Mouse (Mus musculus) heart, embryonic 16.5 days (tissue): ENCODE measurements around the gene Emcn. TPM values are rescaled to one million over a fixed set of nuclear protein-coding genes. Genes with fewer than 3 reads are reported as not detected.

Source experiments
- ATAC-seq: fragments of 200-750 bp; cut with Nextera tagmentation; replicated peaks from 2 replicates; pipeline ENCODE4 v1.8.0; 2017; ENCODE audit warnings: moderate number of reproducible peaks; ENCODE audit not compliant: insufficient read depth, low FRiP score; ENCODE audit errors: extremely low read depth
- H3K27ac ChIP-seq: fragments of 300-500 bp; sonication (generic); 2 replicates; pipeline ENCODE4 v1.5.1; 2014; ENCODE audit warnings: mild to moderate bottlenecking, low read length, control low read depth, moderate library complexity
- H3K27me3 ChIP-seq: fragments of 300-500 bp; sonication (generic); 2 replicates; pipeline ENCODE4 v1.6.1; 2014; ENCODE audit warnings: low read length, mixed read lengths; ENCODE audit not compliant: control insufficient read depth, insufficient read depth
- H3K36me3 ChIP-seq: fragments of 300-500 bp; sonication (generic); 2 replicates; pipeline ENCODE4 v1.6.1; 2014; ENCODE audit not compliant: control insufficient read depth, insufficient read depth
- H3K4me1 ChIP-seq: fragments of 300-500 bp; sonication (generic); 2 replicates; pipeline ENCODE4 v1.6.1; 2014; ENCODE audit warnings: low read length, mixed read lengths; ENCODE audit not compliant: control insufficient read depth, insufficient read depth
- H3K4me2 ChIP-seq: fragments of 300-500 bp; sonication (generic); 2 replicates; pipeline ENCODE4 v1.6.1; 2014; ENCODE audit warnings: low read depth, mild to moderate bottlenecking, control low read depth, low read length
- H3K4me3 ChIP-seq: fragments of 300-500 bp; sonication (generic); 2 replicates; pipeline ENCODE4 v1.5.1; 2014; ENCODE audit warnings: mild to moderate bottlenecking, control low read depth, low read length
- H3K9ac ChIP-seq: fragments of 300-500 bp; sonication (generic); 2 replicates; pipeline ENCODE4 v1.6.1; 2014; ENCODE audit warnings: low read length, control low read depth
- H3K9me3 ChIP-seq: fragments of 300-500 bp; sonication (generic); replicated peaks from 2 replicates; pipeline ENCODE4 v1.6.1; 2016; ENCODE audit warnings: low read length; ENCODE audit not compliant: control insufficient read depth
- WGBS: fragments of 180-500 bp; shearing (Covaris S2); extraction: QIAGEN DNeasy Blood & Tissue Kit; methylation state at CpG from one replicate; pipeline ENCODE4 v1.1.7; 2014; 5-methylcytosine and 5-hydroxymethylcytosine counted together
- polyA plus RNA-seq: library from polyadenylated mRNA; unstranded; fragments of >200 nt; fragmentation: Nextera tagmentation; extraction: Ambion mirVana; gene quantifications from 2 replicates; pipeline ENCODE4 v1.2.1, GENCODE M21; 2015

The Emcn gene
- polyA plus RNA-seq, 1 experiment from 2014 or later = 63.8 TPM

- Histone ChIP-seq H3K4me3 (no peak overlapping the region), H3K9me3 (no peaks in the 10 kb centered on the region), H3K36me3 (no peaks in the 10 kb centered on the region), H3K9ac (no peak overlapping the region), H3K4me1 (no peaks in the 10 kb centered on the region; the same call in 1 of the 2 replicates), H3K4me2 (no peak overlapping the region), H3K27me3 (no peaks in the 10 kb centered on the region), H3K27ac (no peak overlapping the region)
- WGBS = 88% methylated on average over 6 of the region's 6 CpGs
- no peak for ATAC-seq
These were observed 26.4 kb downstream of the Emcn start for GRCm38 (mm10) chr3:137367123-137367825.

DNA sequence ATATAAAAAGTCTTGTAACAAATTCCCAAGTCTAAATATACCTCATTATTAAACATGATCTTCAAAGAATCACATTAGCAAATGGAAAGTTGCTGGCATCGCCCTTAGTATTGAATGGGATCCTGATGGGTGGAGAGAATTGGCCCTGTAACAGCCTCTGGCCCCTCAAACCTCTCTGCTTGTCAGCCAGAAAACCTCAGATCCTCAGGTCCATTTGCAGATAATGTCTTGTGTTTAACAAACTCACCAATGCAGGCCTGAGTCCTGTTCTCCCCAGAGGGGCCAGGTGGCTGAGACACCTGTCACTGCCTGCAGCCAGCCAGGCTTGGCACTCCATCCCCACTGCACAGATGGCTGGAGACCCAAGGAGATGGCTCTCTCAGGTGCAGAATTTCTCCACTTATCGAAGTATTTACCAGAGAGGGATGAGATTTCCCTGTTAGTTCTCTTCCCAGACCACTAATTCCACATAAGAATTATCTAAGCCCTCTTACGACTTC lies 27.0 kb downstream of the Emcn start:
- Histone ChIP-seq H3K9me3 (no peaks in the 10 kb centered on the region), H3K4me2 (no peak overlapping the region), H3K9ac (no peak overlapping the region), H3K4me3 (no peak overlapping the region), H3K27ac (no peak overlapping the region), H3K27me3 (no peaks in the 10 kb centered on the region), H3K36me3 (no peaks in the 10 kb centered on the region), H3K4me1 (no peaks in the 10 kb centered on the region; the same call in 1 of the 2 replicates)
- no peak for ATAC-seq
- 68% methylated on average over 3 of the region's 3 CpGs for WGBS

DNA sequence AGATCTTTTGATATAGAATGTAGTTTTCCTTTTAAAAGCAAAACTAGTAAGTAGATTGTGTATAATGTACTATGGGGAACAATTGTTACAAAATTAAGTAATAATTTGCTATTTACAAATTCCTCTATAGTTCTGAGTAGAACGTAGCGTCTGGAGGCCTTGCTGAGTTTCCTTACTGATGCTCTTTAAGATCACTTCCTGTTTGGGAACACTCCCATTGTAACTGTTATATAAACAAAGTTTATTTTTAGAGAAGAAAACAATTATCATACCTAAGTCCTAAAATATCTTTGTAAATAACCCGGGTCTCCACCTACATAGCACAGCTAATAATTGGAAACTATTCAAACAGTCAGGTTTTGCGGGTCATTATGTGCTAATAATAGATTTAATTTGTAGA lies 32.0 kb downstream of the Emcn start:
- no peaks in the 10 kb centered on the region for H3K36me3 ChIP-seq
- H3K4me1 ChIP-seq = no peaks in the 10 kb centered on the region
- WGBS = 65% methylated on average over 4 of the region's 4 CpGs
- no peaks in the 10 kb centered on the region for H3K9me3 ChIP-seq
- no peak overlapping the region for H3K27ac ChIP-seq
- H3K4me2 ChIP-seq = no peak overlapping the region
- no peak overlapping the region for H3K9ac ChIP-seq
- no peak for ATAC-seq
- H3K27me3 ChIP-seq = no peaks in the 10 kb centered on the region
- H3K4me3 ChIP-seq = no peak overlapping the region

DNA sequence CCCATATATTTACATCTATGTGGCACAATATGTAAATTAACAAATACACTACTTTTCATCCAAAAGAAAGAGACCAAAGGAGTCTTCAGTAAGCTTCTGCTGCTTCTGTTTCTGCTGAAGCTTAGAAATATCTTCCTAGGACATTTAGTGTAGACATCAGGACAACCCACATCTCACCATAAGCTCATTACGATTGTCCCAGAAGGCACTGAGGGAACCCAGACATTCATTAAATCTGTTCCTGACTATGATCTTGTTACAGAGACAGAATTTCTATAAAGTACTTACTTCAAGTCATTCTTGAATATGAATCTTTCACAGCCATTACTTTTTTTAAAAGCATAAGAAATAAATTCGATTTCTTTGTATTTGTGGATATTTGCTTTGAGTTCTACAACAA lies 41.4 kb downstream of the Emcn start:
- Histone ChIP-seq H3K4me2 (no peak overlapping the region), H3K27ac (no peak overlapping the region), H3K4me1 (no peaks in the 10 kb centered on the region), H3K4me3 (no peak overlapping the region), H3K27me3 (no peaks in the 10 kb centered on the region), H3K36me3 (no peaks in the 10 kb centered on the region), H3K9me3 (no peaks in the 10 kb centered on the region), H3K9ac (no peak overlapping the region)
- no peak for ATAC-seq
- WGBS = 82% methylated on average over 2 of the region's 2 CpGs

- Histone ChIP-seq H3K36me3 (no peaks in the 10 kb centered on the region), H3K27ac (no peak overlapping the region), H3K4me2 (no peak overlapping the region), H3K9ac (no peak overlapping the region), H3K4me1 (no peaks in the 10 kb centered on the region), H3K4me3 (no peak overlapping the region), H3K9me3 (no peaks in the 10 kb centered on the region), H3K27me3 (no peaks in the 10 kb centered on the region)
- WGBS = 66% methylated on average over 11 of the region's 11 CpGs
- no peak for ATAC-seq
These were observed 54.7 kb downstream of the Emcn start for GRCm38 (mm10) chr3:137395588-137395987.

DNA sequence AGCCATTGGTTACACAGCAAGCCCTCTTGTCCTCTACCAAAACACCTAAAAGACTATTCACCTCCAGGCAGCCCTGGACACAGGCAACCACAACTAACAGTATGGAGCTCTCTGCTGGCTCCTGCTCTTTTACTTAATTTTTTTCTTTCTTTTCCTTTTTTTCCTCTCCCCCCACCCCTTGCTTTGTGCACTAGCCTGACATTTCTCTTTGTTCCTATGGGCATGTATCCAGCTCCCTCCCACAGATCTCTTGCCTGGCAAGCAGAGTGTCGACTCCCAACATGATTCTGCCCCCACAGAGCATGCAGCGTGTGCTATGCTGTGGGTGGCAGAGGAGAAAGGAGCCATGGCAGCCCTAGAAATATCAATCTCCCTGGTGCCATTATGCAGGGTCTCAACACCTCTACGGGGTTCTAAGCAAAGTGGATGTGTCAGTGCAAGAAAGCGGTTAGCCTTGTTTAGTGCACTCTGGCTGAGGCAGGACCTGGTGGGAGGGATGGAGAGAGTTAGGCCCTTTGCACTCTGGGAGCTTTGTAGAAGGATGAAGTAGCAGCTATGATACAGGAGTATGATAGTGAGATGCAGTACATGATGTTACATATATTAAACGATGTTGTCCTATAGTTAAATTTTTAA lies 74.7 kb downstream of the Emcn start:
- H3K27ac ChIP-seq = no peak overlapping the region
- no peak overlapping the region for H3K9ac ChIP-seq
- WGBS = 60% methylated on average over 5 of the region's 5 CpGs
- H3K27me3 ChIP-seq = no peaks in the 10 kb centered on the region
- peaks cover 3% of the 10 kb centered on the region; the same call in 1 of the 2 replicates for H3K4me1 ChIP-seq
- H3K4me2 ChIP-seq = no peak overlapping the region
- ATAC-seq = no peak
- no peaks in the 10 kb centered on the region for H3K36me3 ChIP-seq
- no peak overlapping the region for H3K4me3 ChIP-seq
- H3K9me3 ChIP-seq = no peaks in the 10 kb centered on the region

DNA sequence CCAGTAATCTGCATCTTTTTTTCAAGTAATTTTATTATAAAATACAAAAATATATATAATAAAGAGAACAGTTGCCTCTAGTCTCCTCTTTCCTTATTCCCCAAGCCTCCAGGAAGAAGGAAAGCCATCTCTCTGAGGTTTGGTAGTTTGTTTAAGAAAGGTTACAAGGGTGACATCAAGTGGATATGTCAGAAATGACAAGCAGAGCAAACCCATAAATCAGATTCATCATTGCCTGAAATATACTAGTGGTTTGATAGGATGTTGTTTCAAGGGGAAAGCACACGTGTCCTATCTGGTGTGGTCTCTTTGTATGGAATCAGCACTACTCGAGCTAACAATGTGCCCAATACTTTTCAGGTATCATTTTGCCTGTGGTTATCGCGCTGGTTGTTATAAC lies 77.8 kb downstream of the Emcn start:
- Histone ChIP-seq H3K27me3 (no peaks in the 10 kb centered on the region), H3K4me2 (no peak overlapping the region), H3K27ac (no peak overlapping the region), H3K4me1 (peaks cover 3% of the 10 kb centered on the region; the same call in 1 of the 2 replicates), H3K36me3 (no peaks in the 10 kb centered on the region), H3K9ac (no peak overlapping the region), H3K9me3 (no peaks in the 10 kb centered on the region), H3K4me3 (no peak overlapping the region)
- ATAC-seq = no peak
- 55% methylated on average over 4 of the region's 4 CpGs for WGBS

DNA sequence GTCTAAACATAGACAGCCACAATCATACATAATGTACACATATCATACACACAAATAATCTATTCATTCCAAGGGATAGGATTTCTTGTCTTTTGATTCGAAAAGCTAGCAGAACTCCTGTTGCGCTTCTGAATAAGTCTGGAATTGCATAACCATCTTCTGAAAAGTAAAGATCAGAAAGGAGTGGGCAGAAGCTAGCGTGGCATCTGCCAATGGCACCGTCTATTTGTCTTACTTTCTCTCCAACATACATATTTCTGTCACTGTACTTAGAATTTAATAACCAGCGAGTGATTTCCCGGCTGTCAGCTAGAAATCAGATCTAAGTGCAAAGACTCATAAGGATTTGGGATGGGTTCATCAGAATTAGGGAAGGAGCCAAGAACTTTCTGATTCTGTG lies 88.6 kb downstream of the Emcn start:
- H3K4me1 ChIP-seq = no peaks in the 10 kb centered on the region
- H3K9ac ChIP-seq = no peak overlapping the region
- H3K27me3 ChIP-seq = no peaks in the 10 kb centered on the region
- H3K4me2 ChIP-seq = no peak overlapping the region
- H3K36me3 ChIP-seq = no peaks in the 10 kb centered on the region; the same call in 1 of the 2 replicates
- H3K27ac ChIP-seq = no peak overlapping the region
- ATAC-seq = no peak
- H3K4me3 ChIP-seq = no peak overlapping the region
- 86% methylated on average over 6 of the region's 6 CpGs for WGBS
- no peaks in the 10 kb centered on the region for H3K9me3 ChIP-seq

DNA sequence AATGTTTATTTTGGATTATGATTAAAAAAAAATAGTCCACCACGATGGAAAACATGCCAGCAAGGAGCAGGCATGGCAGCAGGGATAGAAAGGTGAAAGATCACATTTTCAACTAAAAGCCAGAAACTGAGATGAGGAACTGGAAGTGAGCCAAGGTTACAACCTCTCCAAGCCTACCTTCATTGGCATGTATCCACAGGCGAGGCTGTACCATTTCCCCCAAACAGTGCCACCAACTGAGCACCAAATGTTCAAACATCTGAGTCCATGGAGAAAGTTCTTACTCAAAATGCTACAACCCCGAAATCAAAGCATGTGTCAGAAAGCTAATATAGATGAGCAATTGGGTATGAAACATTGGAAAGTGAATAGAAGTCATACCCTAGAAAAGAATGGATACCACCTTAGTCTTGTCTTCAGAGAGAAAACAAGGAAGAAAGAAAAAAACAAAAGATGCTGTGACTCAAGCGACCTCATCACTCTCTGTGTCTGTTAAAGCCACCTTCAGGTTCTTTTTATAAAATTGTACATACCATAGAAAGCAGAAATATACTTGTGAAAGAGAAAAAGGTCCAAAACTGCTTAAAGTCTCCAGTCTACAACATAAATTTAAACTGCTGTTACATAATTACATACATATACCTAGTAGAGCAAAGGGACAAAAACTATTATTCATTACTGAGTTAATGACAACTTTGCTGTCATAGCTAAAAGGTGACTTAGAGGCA lies 124.2 kb downstream of the Emcn start:
- Histone ChIP-seq H3K9me3 (no peaks in the 10 kb centered on the region), H3K27me3 (no peaks in the 10 kb centered on the region), H3K4me1 (no peaks in the 10 kb centered on the region), H3K4me3 (no peak overlapping the region), H3K9ac (no peak overlapping the region), H3K36me3 (no peaks in the 10 kb centered on the region), H3K27ac (no peak overlapping the region), H3K4me2 (no peak overlapping the region)
- 56% methylated on average over 4 of the region's 4 CpGs for WGBS
- no peak for ATAC-seq
